Mouse (Mus musculus): ENCODE data around the gene RPS10-NUDT3. TPM values are rescaled to one million over a fixed set of nuclear protein-coding genes. Genes with fewer than 3 reads are reported as not detected.

Gene RPS10-NUDT3
- polyA plus RNA-seq, 1 experiment from 2014 or later: not detected

DNA sequence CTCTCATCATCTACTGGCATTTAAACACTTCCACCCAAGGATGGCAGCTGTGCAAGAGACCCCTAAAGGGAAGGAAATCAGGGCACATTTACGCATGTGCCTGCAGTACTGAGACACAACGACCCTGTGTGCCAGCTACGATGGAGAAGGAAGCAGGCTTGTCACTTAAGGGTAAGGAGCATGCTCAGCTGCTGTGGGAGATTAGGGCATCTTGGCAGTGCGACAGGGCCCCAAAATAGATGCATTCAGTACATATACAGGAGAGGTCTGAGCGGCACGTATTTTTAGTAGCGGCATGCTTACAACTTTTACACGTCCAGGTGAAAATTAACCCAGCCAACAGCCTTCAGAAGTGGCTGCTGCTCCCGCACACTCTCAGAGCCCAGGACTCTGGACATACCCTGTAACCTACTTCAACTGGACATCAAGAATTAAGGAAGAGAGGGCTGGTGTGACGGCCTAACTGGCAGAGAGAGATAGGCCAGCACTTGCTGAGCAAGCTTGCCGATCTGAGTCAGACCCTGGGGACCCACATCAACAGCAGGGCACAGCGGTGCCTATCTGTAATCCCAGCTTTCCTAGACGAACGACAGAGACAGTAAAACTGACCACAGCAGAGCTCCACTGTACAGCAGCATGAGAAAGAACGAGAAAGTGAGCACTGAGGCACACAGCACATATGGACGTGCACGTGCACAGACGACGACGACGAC, 31.3 kb downstream of the RPS10-NUDT3 start:
- no peak for TF ChIP-seq CTCF (IDR thresholded peaks at IDR 0.05; ENCODE audit: low read depth)
- H3K9ac ChIP-seq (ENCODE audit: low read depth, low read length): no peak overlapping the region
- H3K4me3 ChIP-seq (replicated peaks; ENCODE audit: low read depth, low read length): no peak overlapping the region
- no peak overlapping the region for H3K4me2 ChIP-seq (ENCODE audit: low read length)
- no peaks in the 10 kb centered on the region for H3K27me3 ChIP-seq (ENCODE audit: insufficient read depth, low read length)
- no peak overlapping the region for H3K27ac ChIP-seq
- DNase-seq (ENCODE audit: low spot score) (no peak), ATAC-seq (replicated peaks; ENCODE audit: low FRiP score, low read depth) (no peak)
- no peaks in the 10 kb centered on the region for H3K36me3 ChIP-seq (ENCODE audit: insufficient read depth, low read length)
- peaks cover 4% of the 10 kb centered on the region; the same call in 1 of the 2 replicates for H3K4me1 ChIP-seq (replicated peaks; ENCODE audit: insufficient read depth, low read length)
- H3K9me3 ChIP-seq (replicated peaks; ENCODE audit: low read length): no peaks in the 10 kb centered on the region
- 76% methylated on average over 21 of the region's 21 CpGs for WGBS

DNA sequence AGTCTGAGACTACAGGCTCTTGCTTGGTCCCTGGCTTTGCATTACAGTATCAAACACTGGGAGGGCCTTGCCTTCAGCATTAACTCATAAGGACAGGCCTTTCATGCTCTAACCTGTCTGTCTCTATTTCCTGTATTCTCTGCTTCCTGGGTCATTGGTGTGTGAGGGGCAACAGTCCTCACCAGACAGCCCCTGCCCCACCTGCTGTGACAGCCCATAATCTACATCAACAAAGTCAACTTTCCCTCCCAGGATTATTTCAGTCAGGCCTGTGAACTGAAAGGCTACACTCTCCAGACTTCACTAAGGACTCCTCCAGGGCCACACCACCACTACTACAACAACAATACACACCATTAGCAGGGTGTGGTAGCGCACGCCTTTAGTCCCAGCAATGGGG, 32.0 kb downstream of the RPS10-NUDT3 start:
- ATAC-seq (replicated peaks; ENCODE audit: low FRiP score, low read depth): no peak
- H3K4me2 ChIP-seq (ENCODE audit: low read length): no peak overlapping the region
- no peak for TF ChIP-seq CTCF (IDR thresholded peaks at IDR 0.05; ENCODE audit: low read depth)
- no peak overlapping the region for H3K27ac ChIP-seq
- no peaks in the 10 kb centered on the region for H3K36me3 ChIP-seq (ENCODE audit: insufficient read depth, low read length)
- no peaks in the 10 kb centered on the region for H3K27me3 ChIP-seq (ENCODE audit: insufficient read depth, low read length)
- H3K9ac ChIP-seq (ENCODE audit: low read depth, low read length): no peak overlapping the region
- 93% methylated on average over 2 of the region's 2 CpGs for WGBS
- no peak overlapping the region for H3K4me3 ChIP-seq (replicated peaks; ENCODE audit: low read depth, low read length)
- no peak for DNase-seq (ENCODE audit: low spot score)
- no peaks in the 10 kb centered on the region for H3K9me3 ChIP-seq (replicated peaks; ENCODE audit: low read length)
- H3K4me1 ChIP-seq (replicated peaks; ENCODE audit: insufficient read depth, low read length): peaks cover 8% of the 10 kb centered on the region; the same call in 1 of the 2 replicates

GRCm38 (mm10) chr17:27600869-27601268, 34.2 kb downstream of the RPS10-NUDT3 start:
- WGBS: 70% methylated on average over 5 of the region's 5 CpGs
- no peak for DNase-seq (ENCODE audit: low spot score)
- H3K27ac ChIP-seq: no peak overlapping the region

GRCm38 (mm10) chr17:27600286-27600685, 34.7 kb downstream of the RPS10-NUDT3 start:
- Histone ChIP-seq H3K27ac (no peak overlapping the region), H3K36me3 (ENCODE audit: insufficient read depth, low read length) (0 out of 2 replicates have a peak, but pooled peaks cover 11% of the 10 kb centered on the region), H3K9ac (ENCODE audit: low read depth, low read length) (no peak overlapping the region), H3K4me1 (replicated peaks; ENCODE audit: insufficient read depth, low read length) (peaks cover 11% of the 10 kb centered on the region; the same call in 1 of the 2 replicates), H3K9me3 (replicated peaks; ENCODE audit: low read length) (no peaks in the 10 kb centered on the region), H3K27me3 (ENCODE audit: insufficient read depth, low read length) (no peaks in the 10 kb centered on the region), H3K4me3 (replicated peaks; ENCODE audit: low read depth, low read length) (no peak overlapping the region), H3K4me2 (ENCODE audit: low read length) (no peak overlapping the region)
- no peak for ATAC-seq (replicated peaks; ENCODE audit: low FRiP score, low read depth)
- 81% methylated on average over 3 of the region's 3 CpGs for WGBS
- TF ChIP-seq CTCF (IDR thresholded peaks at IDR 0.05; ENCODE audit: low read depth): no peak
- DNase-seq (ENCODE audit: low spot score): no peak

More at GRCm38 (mm10) chr17:27600869-27601268, 34.2 kb downstream of the RPS10-NUDT3 start:
- no peaks in the 10 kb centered on the region for H3K27me3 ChIP-seq (ENCODE audit: insufficient read depth, low read length)
- ATAC-seq (replicated peaks; ENCODE audit: low FRiP score, low read depth): no peak
- no peaks in the 10 kb centered on the region for H3K9me3 ChIP-seq (replicated peaks; ENCODE audit: low read length)
- H3K4me1 ChIP-seq (replicated peaks; ENCODE audit: insufficient read depth, low read length): peaks cover 11% of the 10 kb centered on the region; the same call in 1 of the 2 replicates
- H3K4me2 ChIP-seq (ENCODE audit: low read length): no peak overlapping the region
- TF ChIP-seq CTCF (IDR thresholded peaks at IDR 0.05; ENCODE audit: low read depth): no peak
- no peak overlapping the region for H3K4me3 ChIP-seq (replicated peaks; ENCODE audit: low read depth, low read length)
- H3K36me3 ChIP-seq (ENCODE audit: insufficient read depth, low read length): 0 out of 2 replicates have a peak, but pooled peaks cover 8% of the 10 kb centered on the region
- 0 out of 2 replicates have a peak overlapping the region, but pooled peaks have one; percentile 4 for H3K9ac ChIP-seq (ENCODE audit: low read depth, low read length)

DNA sequence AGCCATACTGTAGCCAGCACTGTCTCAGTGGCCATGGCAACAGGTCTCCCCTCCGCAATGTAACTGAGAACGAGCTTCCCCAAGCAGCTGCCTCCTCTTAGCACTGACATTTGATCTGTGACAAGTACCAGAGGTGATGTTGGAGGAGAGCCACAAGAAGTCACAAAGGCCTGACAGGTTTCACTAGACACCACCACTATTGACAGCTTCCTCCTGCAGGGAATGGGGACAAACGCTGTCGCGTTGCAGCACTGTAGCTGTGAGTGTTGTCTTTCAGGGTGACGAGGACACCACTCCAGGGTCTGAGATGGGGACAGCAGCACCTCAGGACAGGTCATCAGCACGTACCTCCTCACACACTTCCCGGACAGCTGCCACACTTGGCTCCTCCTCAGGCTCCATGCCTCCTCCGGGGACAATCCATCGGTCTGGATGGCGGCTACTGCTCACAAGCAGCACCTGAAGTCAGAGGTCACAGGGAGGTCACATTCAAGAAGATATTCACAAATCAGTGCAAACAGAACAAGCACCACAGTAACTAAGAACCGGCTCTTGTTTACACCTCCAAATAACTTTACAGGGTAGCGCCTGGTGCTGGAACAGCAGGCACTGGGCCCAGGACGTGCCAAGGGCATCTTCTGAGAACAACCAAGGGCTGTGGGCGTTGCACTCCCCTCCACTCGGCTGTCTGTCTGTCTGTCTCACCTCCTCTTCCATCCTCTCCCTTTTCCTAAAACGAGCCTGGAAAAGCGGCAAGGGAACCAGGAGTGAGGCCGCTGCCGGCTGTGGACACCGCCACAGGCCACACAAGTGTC, 38.4 kb downstream of the RPS10-NUDT3 start:
- Histone ChIP-seq H3K4me3 (replicated peaks; ENCODE audit: low read depth, low read length) (no peak overlapping the region), H3K9me3 (replicated peaks; ENCODE audit: low read length) (no peaks in the 10 kb centered on the region), H3K27me3 (ENCODE audit: insufficient read depth, low read length) (no peaks in the 10 kb centered on the region), H3K36me3 (ENCODE audit: insufficient read depth, low read length) (peaks cover 26% of the 10 kb centered on the region), H3K4me2 (ENCODE audit: low read length) (no peak overlapping the region), H3K27ac (no peak overlapping the region), H3K4me1 (replicated peaks; ENCODE audit: insufficient read depth, low read length) (0 out of 2 replicates have a peak, but pooled peaks cover 11% of the 10 kb centered on the region), H3K9ac (ENCODE audit: low read depth, low read length) (no peak overlapping the region)
- no peak for TF ChIP-seq CTCF (IDR thresholded peaks at IDR 0.05; ENCODE audit: low read depth)
- 55% methylated on average over 21 of the region's 21 CpGs for WGBS
- DNase-seq (ENCODE audit: low spot score) (peak; percentile 76), ATAC-seq (replicated peaks; ENCODE audit: low FRiP score, low read depth) (peak; percentile 53)

DNA sequence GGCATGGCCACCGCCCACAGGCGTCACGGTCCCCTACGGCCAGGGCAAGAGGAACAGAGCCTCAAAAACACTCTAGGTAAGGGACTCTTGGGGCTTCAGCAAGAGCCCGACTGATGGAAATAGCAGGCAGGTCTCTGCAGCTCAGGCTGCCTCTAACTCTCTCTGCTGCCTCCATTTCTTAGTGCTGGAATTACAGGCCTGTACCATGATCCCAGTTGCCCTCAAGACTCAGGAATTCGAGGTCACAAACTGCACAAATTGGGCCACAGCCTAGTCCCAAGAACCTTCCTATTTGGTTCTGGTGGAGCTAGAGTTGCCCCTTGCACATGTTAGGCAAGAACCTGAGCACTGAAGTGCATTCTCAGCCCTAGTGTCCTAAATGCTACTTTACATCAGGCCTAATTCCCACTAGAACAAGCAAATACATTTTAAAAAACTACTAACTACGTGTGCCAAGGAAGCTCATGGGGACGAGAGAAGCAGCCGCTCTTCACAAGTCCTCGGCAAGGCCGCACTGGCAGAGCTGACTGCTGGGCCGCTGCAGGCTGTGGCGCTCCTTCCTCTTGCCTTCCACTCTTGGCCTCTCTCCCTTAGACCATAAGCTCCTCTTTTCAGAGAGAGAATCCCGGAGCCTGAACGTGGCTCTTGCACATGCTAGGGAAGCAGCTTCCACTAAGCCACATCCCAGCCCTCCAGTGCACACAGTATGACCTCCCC, 39.2 kb downstream of the RPS10-NUDT3 start:
- Histone ChIP-seq H3K4me2 (ENCODE audit: low read length) (no peak overlapping the region), H3K9ac (ENCODE audit: low read depth, low read length) (no peak overlapping the region), H3K36me3 (ENCODE audit: insufficient read depth, low read length) (peaks cover 26% of the 10 kb centered on the region), H3K27ac (no peak overlapping the region), H3K4me1 (replicated peaks; ENCODE audit: insufficient read depth, low read length) (0 out of 2 replicates have a peak, but pooled peaks cover 8% of the 10 kb centered on the region), H3K4me3 (replicated peaks; ENCODE audit: low read depth, low read length) (no peak overlapping the region), H3K9me3 (replicated peaks; ENCODE audit: low read length) (no peaks in the 10 kb centered on the region), H3K27me3 (ENCODE audit: insufficient read depth, low read length) (no peaks in the 10 kb centered on the region)
- no peak for ATAC-seq (replicated peaks; ENCODE audit: low FRiP score, low read depth)
- no peak for TF ChIP-seq CTCF (IDR thresholded peaks at IDR 0.05; ENCODE audit: low read depth)
- WGBS: 61% methylated on average over 15 of the region's 15 CpGs
- DNase-seq (ENCODE audit: low spot score): peak; percentile 47
